Comparison of ENCODE assay signal across 8 mouse cellular contexts in genomic region chr7:132808841-132809682, GRCm38 (mm10). TPM values are rescaled to one million over a fixed set of nuclear protein-coding genes. Genes with fewer than 3 reads are reported as not detected.
DNase-seq lines count a peak whose midpoint lies in the region; ATAC-seq and TF ChIP-seq lines count a peak whose summit lies in the region.

No protein-coding gene starts in this region.

- peak; percentile 56 for DNase-seq in left cerebral cortex, postnatal 4 days
- DNase-seq in left cerebral cortex, postnatal 25 days (ENCODE audit: low spot score in 2 of 2), result no peak
- peak; percentile 61 for DNase-seq in forebrain, embryonic 14.5 days (ENCODE audit: low spot score)
- DNase-seq in kidney, adult 2 months, result peak; percentile 44
- peak; percentile 64 for DNase-seq in midbrain, embryonic 10.5 days (ENCODE audit: low spot score)
- peak; percentile 43 to 59 for DNase-seq in thymus, postnatal 36 days
- no peak for DNase-seq in left cerebral cortex, adult 9 months (ENCODE audit: low spot score in 2 of 2)

- peak overlapping the region; percentile 78 for H3K4me2 ChIP-seq in forebrain, embryonic 14.5 days (ENCODE audit: low read length)

- no peak overlapping the region for H3K4me3 ChIP-seq in bone marrow, adult 2 months (replicated peaks; ENCODE audit: control insufficient read depth, low read depth, low read length)
- H3K4me3 ChIP-seq in forebrain, embryonic 14.5 days (ENCODE audit: low read depth, low read length), result no peak overlapping the region
- no peak overlapping the region for H3K4me3 ChIP-seq in kidney, adult 2 months (ENCODE audit: insufficient read depth, low read depth, low read length)
- H3K4me3 ChIP-seq in midbrain, embryonic 10.5 days, result peak overlapping the region; percentile 35

- peaks cover 9% of the 10 kb centered on the region; the same call in 1 of the 2 replicates for H3K4me1 ChIP-seq in bone marrow, adult 2 months (ENCODE audit: control insufficient read depth, insufficient read depth, low read length)
- peaks cover 59% of the 10 kb centered on the region for H3K4me1 ChIP-seq in forebrain, embryonic 14.5 days (ENCODE audit: control insufficient read depth, insufficient read depth, low read length)
- peaks cover 43% of the 10 kb centered on the region for H3K4me1 ChIP-seq in kidney, adult 2 months (ENCODE audit: control insufficient read depth, insufficient read depth, low read length)
- peaks cover 87% of the 10 kb centered on the region for H3K4me1 ChIP-seq in midbrain, embryonic 10.5 days

- 32% methylated on average over 20 of the region's 20 CpGs for WGBS in bone marrow, adult 2 months
- WGBS in forebrain, embryonic 14.5 days, result 1% methylated on average over 20 of the region's 20 CpGs
- 25% methylated on average over 20 of the region's 20 CpGs for WGBS in kidney, adult 2 months
- WGBS in midbrain, embryonic 10.5 days, result under 1% methylated on average over 20 of the region's 20 CpGs

- peak overlapping the region; percentile 41 for H3K9ac ChIP-seq in forebrain, embryonic 14.5 days (ENCODE audit: low read length)

- intact Hi-C loops in left cerebral cortex, postnatal 4 days (cut with DNase I), result no loop called here
- intact Hi-C loops in left cerebral cortex, postnatal 25 days (cut with DNase I), result no loop called here

- no peak for ATAC-seq in forebrain, embryonic 14.5 days

- H3K27ac ChIP-seq in bone marrow, adult 2 months (ENCODE audit: control insufficient read depth, insufficient read depth, low read depth, low read length, poor library complexity), result peak overlapping the region; percentile 67; the same call in 1 of the 2 replicates
- peak overlapping the region; percentile 88 for H3K27ac ChIP-seq in forebrain, embryonic 14.5 days (ENCODE audit: low read depth, low read length)
- H3K27ac ChIP-seq in kidney, adult 2 months (ENCODE audit: insufficient read depth, low read depth, low read length), result peak overlapping the region; percentile 94
- peak overlapping the region; percentile 90 for H3K27ac ChIP-seq in midbrain, embryonic 10.5 days (replicated peaks)

- H3K27me3 ChIP-seq in forebrain, embryonic 14.5 days (replicated peaks; ENCODE audit: control insufficient read depth, insufficient read depth, low read length), result no peaks in the 10 kb centered on the region
- no peaks in the 10 kb centered on the region for H3K27me3 ChIP-seq in kidney, adult 2 months (replicated peaks; ENCODE audit: control insufficient read depth, insufficient read depth, low read length)
- H3K27me3 ChIP-seq in midbrain, embryonic 10.5 days (ENCODE audit: low read depth, poor library complexity, severe bottlenecking), result no peaks in the 10 kb centered on the region

- no peak for TF ChIP-seq POLR2A in bone marrow, adult 2 months (IDR thresholded peaks at IDR 0.05; ENCODE audit: borderline replicate concordance, control insufficient read depth, low read depth, low read length)
- TF ChIP-seq POLR2A in kidney, adult 2 months (IDR thresholded peaks at IDR 0.05; ENCODE audit: low read depth, low read length), result no peak

- TF ChIP-seq CTCF in bone marrow, adult 2 months (IDR thresholded peaks at IDR 0.05; ENCODE audit: control insufficient read depth, insufficient read depth, low read length), result no peak
- no peak for TF ChIP-seq CTCF in kidney, adult 2 months (conservative IDR thresholded peaks at IDR 0.05; ENCODE audit: insufficient read depth, insufficient read length, low read depth, low read length)

- no peaks in the 10 kb centered on the region for H3K9me3 ChIP-seq in forebrain, embryonic 14.5 days (replicated peaks; ENCODE audit: control insufficient read depth, low read length)
- no peaks in the 10 kb centered on the region for H3K9me3 ChIP-seq in midbrain, embryonic 10.5 days (replicated peaks)

- H3K36me3 ChIP-seq in forebrain, embryonic 14.5 days (ENCODE audit: control insufficient read depth, insufficient read depth, low read length), result no peaks in the 10 kb centered on the region
- H3K36me3 ChIP-seq in kidney, adult 2 months (ENCODE audit: control insufficient read depth, insufficient read depth, low read length), result no peaks in the 10 kb centered on the region
- no peaks in the 10 kb centered on the region for H3K36me3 ChIP-seq in midbrain, embryonic 10.5 days

RNA-seq across cellular contexts. Expression of gene Fam53b, which starts 4.6 kb away (rescaled TPM):
- 10 to 100 TPM; 13.4 to 13.8 TPM for total RNA-seq in left cerebral cortex, postnatal 4 days (2021)
- total RNA-seq in left cerebral cortex, postnatal 25 days (2021), result 10 to 100 TPM; 48.1 to 50.7 TPM
- polyA plus RNA-seq in bone marrow, adult 2 months (2011; ENCODE audit: insufficient read depth, insufficient read length, low replicate concordance, missing spikeins), result 43.2 and 51.4 TPM in 2 replicates
- 17.1 and 25.1 TPM in 2 replicates for polyA plus RNA-seq in forebrain, embryonic 14.5 days (2014; fragmentation: Nextera tagmentation; extraction: Ambion mirVana)
- 29.3 and 31.1 TPM in 2 replicates for polyA plus RNA-seq in kidney, adult 2 months (2012; rRNA removed)
- polyA plus RNA-seq in midbrain, embryonic 10.5 days (2016; fragmentation: Nextera tagmentation; extraction: Ambion mirVana), result 23.1 and 25.0 TPM in 2 replicates

RNA-seq across cellular contexts. Expression of gene Eef1akmt2, which starts 43.4 kb away (rescaled TPM):
- total RNA-seq in left cerebral cortex, postnatal 4 days (2021), result 10 to 100 TPM; 41.2 to 41.6 TPM
- 10 to 100 TPM; 31.0 to 33.4 TPM for total RNA-seq in left cerebral cortex, postnatal 25 days (2021)
- 12.6 and 17.8 TPM in 2 replicates for polyA plus RNA-seq in bone marrow, adult 2 months (2011; ENCODE audit: insufficient read depth, insufficient read length, low replicate concordance, missing spikeins)
- 99.8 and 110 TPM in 2 replicates for polyA plus RNA-seq in forebrain, embryonic 14.5 days (2014; fragmentation: Nextera tagmentation; extraction: Ambion mirVana)
- polyA plus RNA-seq in kidney, adult 2 months (2012; rRNA removed), result 7.7 and 13.0 TPM in 2 replicates
- 80.7 and 82.0 TPM in 2 replicates for polyA plus RNA-seq in midbrain, embryonic 10.5 days (2016; fragmentation: Nextera tagmentation; extraction: Ambion mirVana)

RNA-seq across cellular contexts. Expression of gene Abraxas2, which starts 50.0 kb away (rescaled TPM):
- total RNA-seq in left cerebral cortex, postnatal 4 days (2021), result 10 to 100 TPM; 27.5 to 29.9 TPM
- 10 to 100 TPM; 27.5 to 29.3 TPM for total RNA-seq in left cerebral cortex, postnatal 25 days (2021)
- 8.4 and 20.1 TPM in 2 replicates for polyA plus RNA-seq in bone marrow, adult 2 months (2011; ENCODE audit: insufficient read depth, insufficient read length, low replicate concordance, missing spikeins)
- 35.9 and 45.5 TPM in 2 replicates for polyA plus RNA-seq in forebrain, embryonic 14.5 days (2014; fragmentation: Nextera tagmentation; extraction: Ambion mirVana)
- polyA plus RNA-seq in kidney, adult 2 months (2012; rRNA removed), result 15.7 and 17.9 TPM in 2 replicates
- polyA plus RNA-seq in midbrain, embryonic 10.5 days (2016; fragmentation: Nextera tagmentation; extraction: Ambion mirVana), result 36.2 and 36.6 TPM in 2 replicates

Comparison
In these comparisons a context has a peak if more than half of its experiments do, and no peak if none do; other contexts are left out.
1. DNase-seq: peak in left cerebral cortex, postnatal 4 days (single experiment), forebrain, embryonic 14.5 days (single experiment), kidney, adult 2 months (single experiment), midbrain, embryonic 10.5 days (single experiment) and thymus, postnatal 36 days (2 of 2); none in left cerebral cortex, postnatal 25 days (0 of 2) and left cerebral cortex, adult 9 months (0 of 2).
2. Peak in every context shown above with its lines, with median percentiles within 50 percentile points of each other: H3K27ac ChIP-seq.